Mouse (Mus musculus): Measurements from ENCODE around the gene Prkar1b. TPM values are rescaled to one million over a fixed set of nuclear protein-coding genes. Genes with fewer than 3 reads are reported as not detected.

Gene Prkar1b
- polyA plus RNA-seq, 2 experiments from 2014 or later: 0.98 to 3.1 TPM

Other genes starting within 250 kb of the Prkar1b start
- gene Pdgfa, start 152.6 kb downstream of the Prkar1b start, polyA plus RNA-seq (2017; shearing (Covaris generic)): not detected
- gene Dnaaf5, start 222 bp upstream of the Prkar1b start, polyA plus RNA-seq (2017; shearing (Covaris generic)): 10 to 100 TPM in 1 of 2 experiments, 1 to 10 TPM in 1; 8.2 to 16.0 TPM
- gene Sun1, start 50.6 kb upstream of the Prkar1b start, polyA plus RNA-seq (2017; shearing (Covaris generic)): 10 to 100 TPM; 36.2 to 64.2 TPM
- 10 to 100 TPM; 12.5 to 12.6 TPM for gene Get4, start 102.3 kb upstream of the Prkar1b start, polyA plus RNA-seq (2017; shearing (Covaris generic))
- 1 to 10 TPM; 4.8 to 6.0 TPM for gene Adap1, start 175.6 kb upstream of the Prkar1b start, polyA plus RNA-seq (2017; shearing (Covaris generic))
- gene Cox19, start 201.4 kb upstream of the Prkar1b start, polyA plus RNA-seq (2017; shearing (Covaris generic)): 10 to 100 TPM; 49.9 to 52.2 TPM
- gene Cyp2w1, start 202.6 kb upstream of the Prkar1b start, polyA plus RNA-seq (2017; shearing (Covaris generic)): not detected
- 10 to 100 TPM in 1 of 2 experiments, 1 to 10 TPM in 1; 8.1 to 11.3 TPM for gene Gpr146, start 227.7 kb upstream of the Prkar1b start, polyA plus RNA-seq (2017; shearing (Covaris generic))

All from CD4-positive, CD25-positive, alpha-beta regulatory T cell, adult 4 months (primary cell).